Mouse (Mus musculus) liver, postnatal 0 days (tissue): ENCODE results near the gene Gm11555. TPM values are rescaled to one million over a fixed set of nuclear protein-coding genes. Genes with fewer than 3 reads are reported as not detected.
"Not testable (repeated sequence)": the region's sequence is repeated elsewhere in the genome, so short reads cannot be mapped to it uniquely, and the experiment has no call there.

Source experiments
- ATAC-seq: fragments of 200-750 bp; cut with Nextera tagmentation; 2 replicates; pipeline ENCODE4 v1.8.0; 2017; ENCODE audit warnings: mild to moderate bottlenecking, moderate library complexity
- DNase-seq: peaks from one replicate; pipeline ENCODE4 v3.0.0-alpha.2; 2016
- H3K27ac ChIP-seq: fragments of 300-500 bp; sonication (generic); 2 replicates; pipeline ENCODE4 v1.5.1; 2014; ENCODE audit warnings: antibody characterized with exemption, moderate library complexity, mild to moderate bottlenecking, low read depth
- H3K27me3 ChIP-seq: fragments of 300-500 bp; sonication (generic); 2 replicates; pipeline ENCODE4 v1.6.1; 2014; ENCODE audit warnings: low read length, control low read depth, mixed read lengths; ENCODE audit not compliant: insufficient read depth
- H3K36me3 ChIP-seq: fragments of 300-500 bp; sonication (generic); replicated peaks from 2 replicates; pipeline ENCODE4 v1.6.1; 2014; ENCODE audit warnings: mild to moderate bottlenecking, control low read depth, low read length, moderate library complexity, mixed read lengths; ENCODE audit not compliant: insufficient read depth
- H3K4me1 ChIP-seq: fragments of 300-500 bp; sonication (generic); 2 replicates; pipeline ENCODE4 v1.6.1; 2014; ENCODE audit warnings: antibody characterized with exemption, mild to moderate bottlenecking, control low read depth; ENCODE audit not compliant: insufficient read depth
- H3K4me2 ChIP-seq: fragments of 300-500 bp; sonication (generic); 2 replicates; pipeline ENCODE4 v1.6.1; 2014; ENCODE audit warnings: low read depth, mild to moderate bottlenecking, low read length, moderate library complexity, mixed read lengths
- H3K4me3 ChIP-seq: fragments of 300-500 bp; sonication (generic); 2 replicates; pipeline ENCODE4 v1.5.1; 2014; ENCODE audit warnings: low read depth, low read length
- H3K9ac ChIP-seq: fragments of 300-500 bp; sonication (generic); replicated peaks from 2 replicates; pipeline ENCODE4 v1.6.1; 2014; ENCODE audit warnings: mild to moderate bottlenecking, moderate library complexity
- H3K9me3 ChIP-seq: fragments of 300-500 bp; sonication (generic); 2 replicates; pipeline ENCODE4 v1.6.1; 2016; ENCODE audit warnings: mild to moderate bottlenecking, control low read depth, low read length, mixed read lengths
- CTCF ChIP-seq: sonication (generic); IDR thresholded peaks from 2 replicates; pipeline ENCODE4 v1.5.1; 2016; ENCODE audit warnings: antibody characterized with exemption, low read depth
- EP300 ChIP-seq: IDR thresholded peaks from 2 replicates; pipeline ENCODE4 v1.6.1; 2016; ENCODE audit warnings: antibody characterized with exemption, low read depth, mild to moderate bottlenecking
- WGBS: fragments of 180-500 bp; shearing (Covaris S2); extraction: QIAGEN DNeasy Blood & Tissue Kit; methylation state at CpG from one replicate; pipeline ENCODE4 v1.1.7; 2014; ENCODE audit not compliant: insufficient replicate concordance; 5-methylcytosine and 5-hydroxymethylcytosine counted together
- polyA plus RNA-seq: library from polyadenylated mRNA; unstranded; fragments of >200 nt; fragmentation: Nextera tagmentation; extraction: Ambion mirVana; gene quantifications from 2 replicates; pipeline ENCODE4 v1.2.1, GENCODE M21; 2015

Gene Gm11555
- not detected in 2 replicates for polyA plus RNA-seq

DNA sequence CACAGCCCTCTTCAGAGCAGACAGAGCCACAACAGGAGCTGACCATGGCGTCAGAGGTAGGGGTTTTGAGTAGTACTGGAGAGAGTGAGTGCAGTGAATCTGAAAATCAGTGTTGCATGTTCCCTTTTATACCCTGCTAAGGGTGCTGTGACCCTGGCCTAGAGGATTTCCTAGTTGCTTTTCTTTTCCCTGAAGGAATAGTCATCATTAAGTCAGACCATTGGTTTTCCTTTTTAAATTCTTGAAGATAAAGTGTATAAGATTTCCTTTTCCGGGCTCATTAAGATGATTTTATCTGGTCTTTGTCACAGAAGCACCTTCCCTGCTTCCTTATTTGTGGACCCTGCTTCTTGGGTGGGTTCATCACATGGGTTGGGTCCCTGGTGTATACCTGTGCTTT lies at the start of gene Gm11555:
Gene Gm11555, minus strand, starts transcription at position 101 of the 400 bp plus-strand sequence.
- no peak within 1 kb of the TSS for H3K27ac ChIP-seq
- H3K36me3 ChIP-seq, result no peaks in the 10 kb centered on the region
- H3K9ac ChIP-seq, result no peak within 1 kb of the TSS
- H3K27me3 ChIP-seq, result no peaks in the 10 kb centered on the region
- H3K4me2 ChIP-seq, result no peak within 1 kb of the TSS
- no peak within 1 kb of the TSS for H3K4me3 ChIP-seq
- DNase-seq (no peak), ATAC-seq (no peak)
- no peaks in the 10 kb centered on the region for H3K4me1 ChIP-seq
- WGBS, result 57% methylated on average over 2 of the region's 2 CpGs
- H3K9me3 ChIP-seq, result no peaks in the 10 kb centered on the region
- TF ChIP-seq EP300 (no peak), CTCF (no peak)

DNA sequence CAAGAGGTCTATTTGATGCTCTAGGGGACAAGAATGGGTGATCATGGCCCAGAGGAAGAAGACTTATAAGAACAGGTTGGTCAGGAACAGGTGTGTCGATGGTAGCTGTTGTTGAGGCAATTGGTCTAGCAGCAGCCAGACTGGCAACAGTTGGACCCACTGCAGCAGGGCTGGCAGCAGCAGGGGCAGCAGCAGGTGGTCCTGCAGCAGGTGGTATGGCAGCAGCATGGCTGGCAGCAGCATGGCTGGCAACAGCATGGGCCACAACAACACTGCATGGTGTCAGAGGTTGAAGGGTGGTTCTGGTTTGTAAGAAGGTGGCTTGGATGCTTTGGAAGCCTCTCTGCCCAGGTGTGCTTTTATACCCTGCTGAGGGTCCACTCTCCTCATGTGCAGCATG lies 40.4 kb upstream of the Gm11555 start, which contains the start of gene Gm14190:
Gene Gm14190, minus strand, starts transcription at position 278 of the 400 bp plus-strand sequence.
- TF ChIP-seq CTCF, result no peak
- TF ChIP-seq EP300, result no peak
- WGBS, result 79% methylated on average over 1 of the region's 1 CpGs
- ATAC-seq (no peak), DNase-seq (no peak)
- H3K4me2 ChIP-seq, result no peak within 1 kb of the TSS
- H3K9ac ChIP-seq, result no peak within 1 kb of the TSS
- H3K27ac ChIP-seq, result no peak within 1 kb of the TSS
- H3K4me3 ChIP-seq, result no peak within 1 kb of the TSS
- H3K9me3 ChIP-seq, result no peaks in the 10 kb centered on the region
- no peaks in the 10 kb centered on the region for H3K4me1 ChIP-seq
- H3K36me3 ChIP-seq, result no peaks in the 10 kb centered on the region
- no peaks in the 10 kb centered on the region for H3K27me3 ChIP-seq

DNA sequence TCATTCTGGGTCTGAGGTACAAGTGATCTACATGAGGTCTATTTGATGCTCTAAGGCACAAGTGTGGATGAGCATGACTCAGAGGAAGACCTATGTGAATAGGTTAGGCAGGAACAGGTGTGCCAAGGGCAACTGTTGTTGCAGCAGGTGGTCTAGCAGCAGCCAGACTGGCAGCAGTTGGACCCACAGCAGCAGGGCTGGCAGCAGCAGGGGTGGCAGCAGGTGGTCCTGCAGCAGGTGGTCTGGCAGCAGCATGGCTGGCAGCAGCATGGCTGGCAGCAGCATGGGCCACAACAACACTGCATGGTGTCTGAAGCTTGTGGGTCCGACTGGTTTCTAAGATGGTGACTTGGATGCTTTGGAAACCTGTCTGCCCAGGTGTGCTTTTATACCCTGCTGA lies 35.2 kb upstream of the Gm11555 start:
- not testable (repeated sequence) for H3K4me3 ChIP-seq, H3K9ac ChIP-seq, H3K27me3 ChIP-seq, H3K9me3 ChIP-seq, ATAC-seq, H3K27ac ChIP-seq, DNase-seq, H3K4me1 ChIP-seq, H3K36me3 ChIP-seq, H3K4me2 ChIP-seq
- WGBS, result 59% methylated on average over 1 of the region's 1 CpGs

DNA sequence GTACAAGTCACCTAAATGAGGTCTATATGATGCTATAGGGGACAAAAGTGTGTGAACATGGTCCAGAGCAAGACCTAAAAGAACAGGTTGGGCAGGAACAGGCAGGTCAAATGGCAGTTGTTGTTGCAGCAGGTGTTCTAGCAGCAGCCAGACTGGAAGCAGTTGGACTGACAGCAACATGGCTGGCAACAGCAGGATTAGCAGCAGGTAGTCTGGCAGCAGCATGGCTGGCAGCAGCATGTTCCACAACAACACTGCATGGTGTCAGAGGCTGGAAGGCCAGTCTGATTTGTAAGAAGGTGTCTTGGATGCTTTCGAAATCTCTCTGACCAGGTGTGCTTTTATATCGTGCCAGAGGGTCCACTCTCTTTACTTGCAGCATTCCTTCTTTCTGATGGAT lies 33.4 kb upstream of the Gm11555 start:
- no peak overlapping the region for H3K4me3 ChIP-seq
- no peak for ATAC-seq
- 66% methylated on average over 2 of the region's 2 CpGs for WGBS
- H3K4me2 ChIP-seq, result no peak overlapping the region
- H3K9me3 ChIP-seq, result no peaks in the 10 kb centered on the region
- no peak for TF ChIP-seq CTCF
- TF ChIP-seq EP300, result no peak
- no peaks in the 10 kb centered on the region for H3K36me3 ChIP-seq
- H3K4me1 ChIP-seq, result no peaks in the 10 kb centered on the region
- H3K9ac ChIP-seq, result no peak overlapping the region
- DNase-seq, result no peak
- H3K27me3 ChIP-seq, result no peaks in the 10 kb centered on the region
- no peak overlapping the region for H3K27ac ChIP-seq

DNA sequence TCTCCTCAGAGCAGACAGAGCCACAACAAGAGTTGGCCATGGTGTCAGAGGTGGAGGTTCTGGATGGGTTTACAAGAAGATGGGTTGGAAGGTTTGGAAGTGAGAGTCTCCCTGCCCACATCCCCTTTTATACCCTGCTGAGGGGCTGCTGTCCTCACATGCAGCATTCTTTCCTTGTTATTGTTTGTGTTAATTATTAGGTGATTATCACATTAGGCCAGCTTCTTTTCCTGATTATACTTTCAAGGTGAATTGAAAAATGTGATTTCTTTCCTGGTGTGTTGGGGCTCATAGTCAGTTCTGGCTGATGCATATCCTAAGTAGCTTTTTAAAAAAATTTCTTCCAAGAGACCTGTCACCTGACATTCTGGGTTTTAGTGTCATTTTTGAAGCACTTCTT lies 15.8 kb upstream of the Gm11555 start, which contains the start of gene Krtap4-6:
Gene Krtap4-6, minus strand, starts transcription at position 101 of the 400 bp plus-strand sequence.
- Histone ChIP-seq H3K9me3 (no peaks in the 10 kb centered on the region), H3K27me3 (no peaks in the 10 kb centered on the region), H3K4me2 (no peak within 1 kb of the TSS), H3K36me3 (no peaks in the 10 kb centered on the region), H3K27ac (no peak within 1 kb of the TSS), H3K4me1 (no peaks in the 10 kb centered on the region), H3K9ac (no peak within 1 kb of the TSS), H3K4me3 (no peak within 1 kb of the TSS)
- ATAC-seq (no peak), DNase-seq (no peak)
- TF ChIP-seq CTCF (no peak), EP300 (no peak)

DNA sequence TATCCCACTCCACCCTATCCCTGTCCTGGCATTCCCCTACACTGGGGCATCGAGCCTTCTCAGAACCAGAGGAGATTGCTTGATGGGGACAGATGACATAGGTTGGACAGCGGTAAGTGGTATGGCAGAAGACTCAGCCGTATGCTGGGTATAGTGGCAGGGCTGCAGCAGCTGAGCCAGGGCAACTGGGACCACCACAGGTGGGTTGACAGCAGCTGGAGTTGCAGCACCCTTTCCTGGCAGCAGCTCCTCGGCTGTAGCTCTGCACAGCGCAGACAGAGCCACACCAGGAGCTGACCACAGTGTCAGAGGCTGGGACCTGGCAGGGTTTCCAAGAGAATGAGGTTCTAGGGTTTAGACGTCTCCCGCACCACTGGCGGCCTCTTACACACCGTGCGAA lies 12.8 kb upstream of the Gm11555 start:
- WGBS, result 78% methylated on average over 10 of the region's 10 CpGs
- ATAC-seq, result no peak
- no peaks in the 10 kb centered on the region for H3K4me1 ChIP-seq
- TF ChIP-seq EP300, result no peak
- TF ChIP-seq CTCF, result no peak
- no peaks in the 10 kb centered on the region for H3K36me3 ChIP-seq
- no peak for DNase-seq
- no peak overlapping the region for H3K27ac ChIP-seq
- H3K9ac ChIP-seq, result no peak overlapping the region
- no peaks in the 10 kb centered on the region for H3K9me3 ChIP-seq
- no peaks in the 10 kb centered on the region for H3K27me3 ChIP-seq
- no peak overlapping the region for H3K4me3 ChIP-seq
- no peak overlapping the region for H3K4me2 ChIP-seq

DNA sequence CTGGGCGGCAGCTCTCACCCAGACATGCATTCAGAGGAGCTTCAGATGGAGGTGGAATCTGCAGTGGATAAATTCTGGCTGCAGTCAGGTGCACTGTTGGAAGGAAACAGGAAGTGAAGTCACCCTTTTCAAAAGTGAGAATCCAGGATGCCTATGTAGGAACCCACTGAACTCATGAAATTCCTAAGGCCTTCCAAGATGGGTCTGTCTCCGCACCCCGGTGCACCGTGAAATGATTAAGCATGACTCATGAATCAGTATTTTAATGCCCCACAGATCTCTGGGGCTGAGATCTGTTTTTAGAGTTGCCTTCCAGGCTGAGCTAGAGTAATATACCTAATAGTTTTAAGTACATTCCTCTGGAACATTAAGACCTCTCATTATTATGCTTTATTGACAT lies 9.2 kb upstream of the Gm11555 start:
- ATAC-seq (no peak), DNase-seq (no peak)
- Histone ChIP-seq H3K4me3 (no peak overlapping the region), H3K27me3 (no peaks in the 10 kb centered on the region), H3K27ac (no peak overlapping the region), H3K9ac (no peak overlapping the region), H3K36me3 (no peaks in the 10 kb centered on the region), H3K4me1 (no peaks in the 10 kb centered on the region), H3K9me3 (no peaks in the 10 kb centered on the region), H3K4me2 (no peak overlapping the region)
- no peak for TF ChIP-seq CTCF
- TF ChIP-seq EP300, result no peak
- 80% methylated on average over 4 of the region's 4 CpGs for WGBS

DNA sequence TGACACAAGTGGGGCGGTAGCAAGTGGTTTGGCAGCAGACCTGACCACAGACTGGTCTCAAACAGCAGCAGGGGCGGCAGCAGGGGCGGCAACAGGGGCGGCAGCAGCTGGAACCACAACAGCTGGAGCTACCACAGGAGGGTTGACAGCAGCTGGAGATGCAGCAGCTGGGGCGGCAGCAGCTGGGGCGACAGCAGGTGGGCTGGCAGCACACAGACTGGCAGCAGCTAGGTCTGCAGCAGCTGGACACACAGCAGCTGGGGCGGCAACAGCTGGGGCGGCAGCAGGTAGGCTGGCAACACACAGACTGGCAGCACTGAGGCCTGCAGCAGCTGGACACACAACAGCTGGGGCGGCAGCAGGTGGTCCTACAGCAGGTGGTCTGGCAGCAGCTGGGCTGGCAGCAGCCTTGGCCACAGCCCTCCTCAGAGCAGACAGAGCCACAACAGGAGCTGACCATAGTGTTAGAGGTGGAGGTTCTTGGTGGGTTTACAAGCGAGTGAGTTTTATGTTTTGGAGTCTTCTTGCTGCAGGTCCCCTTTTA lies 8.5 kb upstream of the Gm11555 start, which contains the start of gene Gm11563:
Gene Gm11563, minus strand, starts transcription at position 494 of the 544 bp plus-strand sequence.
- H3K4me2 ChIP-seq, H3K36me3 ChIP-seq, H3K27ac ChIP-seq, H3K9ac ChIP-seq, ATAC-seq, H3K27me3 ChIP-seq, H3K4me3 ChIP-seq, H3K9me3 ChIP-seq, H3K4me1 ChIP-seq, DNase-seq: not testable (repeated sequence)
- WGBS, result 60% methylated on average over 10 of the region's 10 CpGs
